Mouse (Mus musculus) A20 (cell line): ENCODE data around the gene Pola2.
A peak's percentile ranks its signal among the peaks of the same experiment; 100 is the strongest.

Experiments
- DNase-seq: peaks from one replicate; pipeline ENCODE4 v3.0.0-alpha.2; 2011; ENCODE audit warnings: low read depth, low spot score

The Pola2 gene

DNA sequence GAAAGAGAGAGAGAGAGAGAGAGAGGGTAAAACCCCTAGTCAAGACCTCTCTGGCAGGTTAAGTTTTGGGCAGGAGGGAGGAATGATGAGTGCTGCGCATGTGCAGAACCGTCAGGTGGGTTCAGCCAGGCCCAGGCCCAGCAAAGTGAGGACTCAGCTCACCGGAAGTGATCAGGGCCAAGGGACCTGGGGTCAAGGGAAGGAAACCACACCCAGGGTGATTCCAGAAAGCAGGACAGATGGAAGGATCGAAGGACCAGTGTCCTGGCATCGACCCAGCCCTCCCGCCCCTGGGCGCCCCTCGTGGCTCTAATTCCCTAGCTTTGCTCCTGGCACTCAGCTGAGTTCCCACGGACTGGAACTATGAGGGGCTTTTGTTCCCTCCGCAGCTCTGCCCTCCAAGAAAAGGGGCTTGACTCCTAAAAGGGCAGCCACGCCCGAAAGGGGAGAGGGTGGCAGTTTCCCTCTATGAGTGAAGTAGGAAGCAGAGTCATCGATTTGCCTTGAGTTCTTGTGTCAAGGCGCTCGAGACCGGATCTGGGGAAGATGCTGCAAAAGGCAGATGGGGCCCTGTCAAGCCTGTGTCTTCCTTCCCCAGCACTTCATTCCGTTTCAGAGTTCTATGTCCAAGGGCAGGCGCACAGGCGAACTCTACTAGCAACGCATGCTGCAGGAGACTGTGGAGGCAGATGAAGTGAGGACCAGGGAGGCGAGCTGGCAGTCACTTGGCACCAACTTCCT is 26.7 kb downstream of the Pola2 start:
- no peak for DNase-seq

GRCm38 (mm10) chr19:5935691-5936090 is 28.3 kb downstream of the Pola2 start:
- DNase-seq: no peak

DNA sequence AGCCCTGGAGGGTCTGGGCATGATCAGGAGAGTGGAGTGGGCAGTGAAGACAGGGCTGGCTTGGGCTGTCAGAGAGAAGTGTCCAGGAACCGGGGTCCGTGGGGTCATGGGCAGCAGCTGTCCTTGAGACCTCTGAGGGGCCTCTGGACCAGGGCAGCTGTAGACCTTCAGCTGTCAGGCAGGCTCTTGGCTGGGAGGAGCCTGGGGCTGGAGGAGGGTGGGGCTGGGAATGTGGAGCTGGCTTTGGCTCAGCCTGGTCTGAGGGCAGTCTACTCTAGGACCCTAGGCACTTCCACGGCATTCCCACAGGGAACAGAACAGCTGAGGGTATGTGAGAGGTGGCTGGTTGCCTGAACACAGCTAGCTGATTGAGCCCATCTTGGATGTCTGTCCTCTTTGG is 28.7 kb downstream of the Pola2 start:
- DNase-seq: no peak

GRCm38 (mm10) chr19:5929634-5930596 is 34.1 kb downstream of the Pola2 start:
- no peak for DNase-seq

- no peak for DNase-seq
Observed at GRCm38 (mm10) chr19:5928546-5928945, 35.5 kb downstream of the Pola2 start.

- DNase-seq: no peak
Observed at GRCm38 (mm10) chr19:5928104-5928503, 35.9 kb downstream of the Pola2 start.

DNA sequence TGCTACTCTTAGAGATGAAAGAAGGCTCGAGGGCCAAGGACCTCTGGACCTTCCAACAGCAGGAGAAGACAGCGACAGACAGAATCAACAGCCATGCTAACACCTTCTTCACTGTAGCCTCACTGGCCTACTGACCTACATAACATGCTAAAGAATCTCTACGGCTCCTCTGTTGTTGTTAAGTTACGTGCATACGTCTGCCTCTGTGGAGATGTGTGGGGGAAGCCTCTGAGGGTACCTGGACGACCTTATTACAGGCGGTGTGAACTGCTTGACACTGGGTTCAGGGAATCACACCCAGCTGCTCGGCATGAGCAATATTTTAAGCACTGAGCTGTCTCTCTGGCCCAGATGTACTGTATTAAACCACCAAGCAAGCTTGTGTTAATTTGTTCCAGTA is 36.5 kb downstream of the Pola2 start:
- no peak for DNase-seq

- no peak for DNase-seq
Observed at GRCm38 (mm10) chr19:5927026-5927425, 37.0 kb downstream of the Pola2 start.

GRCm38 (mm10) chr19:5925311-5925855 is 38.6 kb downstream of the Pola2 start:
- DNase-seq: no peak

DNA sequence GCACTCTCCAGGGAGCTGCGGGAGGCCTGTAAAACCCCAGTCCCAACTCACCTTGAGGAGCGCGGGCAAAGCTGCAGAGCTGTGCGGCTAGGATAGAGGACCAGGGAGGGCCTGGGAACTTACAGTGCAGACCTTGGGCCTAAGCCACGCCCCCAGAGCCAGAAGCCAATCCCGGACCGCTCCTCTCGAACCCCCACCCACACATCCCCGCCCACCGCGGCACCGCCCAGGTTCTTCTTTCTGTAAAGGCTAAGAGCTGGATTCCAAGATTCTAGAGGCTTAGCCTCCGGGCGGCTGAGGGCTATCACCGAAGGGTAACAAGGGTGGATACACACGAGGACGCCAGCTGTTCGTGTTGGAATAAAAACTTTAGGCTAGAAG is 39.3 kb downstream of the Pola2 start, which contains the start of gene Cdc42ep2:
Gene Cdc42ep2 (minus strand): TSS at position 104 of the 381 bp plus-strand sequence.
- DNase-seq: peak; percentile 94

GRCm38 (mm10) chr19:5923990-5924712 is 39.9 kb downstream of the Pola2 start:
- peak; percentile 92 for DNase-seq

DNA sequence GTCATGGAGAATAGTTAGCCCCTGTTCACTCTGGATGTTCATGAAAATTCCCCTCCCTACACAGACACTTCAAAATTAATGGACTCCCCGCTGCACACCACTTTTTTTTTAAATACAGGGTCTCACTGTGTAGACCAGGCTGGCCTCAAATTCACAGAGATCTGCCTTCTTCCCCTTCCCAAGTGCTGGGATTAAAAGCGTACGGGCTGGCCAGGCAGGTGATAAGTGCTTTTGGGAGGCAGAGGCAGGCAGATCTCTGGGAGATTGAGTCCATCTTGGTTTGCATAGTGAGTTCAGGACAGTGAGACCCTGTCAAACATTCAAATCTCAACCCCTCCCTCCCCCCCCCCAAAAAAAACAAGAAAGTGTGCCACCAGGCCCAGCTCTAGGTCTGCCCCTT is 41.0 kb downstream of the Pola2 start:
- no peak for DNase-seq

DNA sequence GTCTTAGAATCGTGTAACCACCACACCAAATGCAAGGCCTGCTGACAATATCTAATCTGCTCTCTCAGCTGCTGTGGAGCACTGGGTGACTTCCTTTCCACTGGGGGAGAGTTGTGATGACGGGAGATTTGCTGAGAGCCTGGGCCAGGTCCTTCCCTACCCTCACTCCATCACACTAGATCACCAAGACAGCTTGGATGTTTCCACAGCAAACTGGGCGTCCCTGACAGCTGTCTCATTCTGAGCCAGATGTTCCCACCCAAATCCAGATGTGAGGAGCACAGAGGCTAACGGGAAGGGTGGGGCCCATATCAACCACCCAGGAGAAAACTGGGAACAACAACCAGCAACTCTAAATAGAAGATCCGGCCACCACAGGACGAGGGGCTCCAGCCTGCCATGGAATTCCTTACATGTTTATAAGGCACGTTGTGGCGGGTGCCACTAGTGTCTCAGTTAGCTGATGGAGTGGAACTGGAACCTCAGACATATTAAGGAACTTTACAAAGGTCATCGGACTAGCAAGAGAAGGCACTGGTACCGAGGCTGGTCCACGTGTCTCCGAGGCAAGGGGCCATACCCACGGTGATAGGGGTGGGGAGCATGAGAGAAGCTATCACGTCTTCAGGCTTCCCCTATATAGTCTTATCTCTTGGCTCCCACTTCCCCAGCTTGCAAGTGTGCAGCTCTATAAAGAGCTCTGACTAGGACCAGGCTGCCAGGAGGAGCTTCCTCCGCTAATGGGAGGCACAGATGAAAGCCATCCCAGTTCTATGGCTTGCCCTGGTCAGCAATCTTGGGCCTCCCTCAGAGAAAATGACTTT is 41.7 kb downstream of the Pola2 start:
- no peak for DNase-seq

GRCm38 (mm10) chr19:5921715-5922114 is 42.3 kb downstream of the Pola2 start:
- DNase-seq: peak; percentile 33

GRCm38 (mm10) chr19:5913007-5913719 is 50.8 kb downstream of the Pola2 start, which contains the start of gene Dpf2:
Gene Dpf2, minus strand, starts transcription at chr19:5913010.
- DNase-seq: peak; percentile 56

- peak; percentile 99 for DNase-seq
Observed at GRCm38 (mm10) chr19:5912103-5913006, 51.6 kb downstream of the Pola2 start.

DNA sequence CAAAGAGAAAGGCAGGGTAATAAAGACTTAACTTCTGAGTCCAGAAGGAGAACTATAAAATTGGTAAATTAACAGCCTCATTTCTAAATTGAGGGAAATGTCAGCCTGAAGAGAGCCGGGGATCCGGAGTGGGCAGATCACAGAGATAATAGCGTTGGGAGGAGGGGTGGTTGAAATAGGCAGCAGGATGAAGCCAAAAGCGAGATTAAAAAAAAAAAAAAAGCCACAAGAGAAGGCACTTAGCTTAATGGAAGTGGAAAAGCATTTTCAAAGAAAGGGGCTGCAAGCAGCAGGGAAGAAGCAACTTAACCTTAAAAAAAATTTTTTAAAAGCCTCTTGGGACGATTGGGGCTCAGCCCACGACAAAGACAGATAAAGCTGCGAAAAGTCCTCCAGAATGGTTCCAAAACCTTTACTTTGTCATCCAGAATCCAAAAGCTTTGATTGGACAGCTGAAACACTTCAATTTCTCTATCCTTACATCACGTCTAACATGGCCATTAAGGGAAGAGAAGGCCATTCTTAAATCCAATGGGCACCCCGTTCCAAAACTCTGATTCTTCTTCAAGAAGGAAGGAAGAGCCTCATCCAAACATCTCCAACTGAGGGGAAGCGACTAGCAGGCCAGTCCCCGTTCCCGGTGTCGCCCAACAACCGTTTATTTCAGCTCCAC is 52.4 kb downstream of the Pola2 start:
- DNase-seq: no peak

- DNase-seq: no peak
Observed at GRCm38 (mm10) chr19:5910221-5910620, 53.8 kb downstream of the Pola2 start.
